Mouse (Mus musculus) forebrain, embryonic 10.5 days (tissue): ENCODE data around the gene Rcn3. TPM values are rescaled to one million over a fixed set of nuclear protein-coding genes. Genes with fewer than 3 reads are reported as not detected.

ENCODE experiments used
- DNase-seq: peaks from one replicate; pipeline ENCODE4 v3.0.0-alpha.2; 2017; ENCODE audit warnings: low spot score; ENCODE audit errors: extremely low spot score
- H3K27ac ChIP-seq: fragments of 300-500 bp; sonication (generic); 2 replicates; pipeline ENCODE4 v1.5.1; 2016; ENCODE audit warnings: mild to moderate bottlenecking
- H3K27me3 ChIP-seq: fragments of 300-500 bp; sonication (generic); 2 replicates; pipeline ENCODE4 v1.6.1; 2016; ENCODE audit warnings: mild to moderate bottlenecking; ENCODE audit not compliant: poor library complexity, severe bottlenecking
- H3K36me3 ChIP-seq: fragments of 300-500 bp; sonication (generic); replicated peaks from 2 replicates; pipeline ENCODE4 v1.6.1; 2016; ENCODE audit warnings: mild to moderate bottlenecking, moderate library complexity
- H3K4me1 ChIP-seq: fragments of 300-500 bp; sonication (generic); 2 replicates; pipeline ENCODE4 v1.6.1; 2016
- H3K4me3 ChIP-seq: fragments of 300-500 bp; sonication (generic); 2 replicates; pipeline ENCODE4 v1.5.1; 2016; ENCODE audit warnings: mild to moderate bottlenecking, moderate library complexity
- H3K9me3 ChIP-seq: fragments of 300-500 bp; sonication (generic); 2 replicates; pipeline ENCODE4 v1.6.1; 2016; ENCODE audit warnings: mild to moderate bottlenecking, moderate library complexity
- WGBS: fragments of 180-500 bp; shearing (Covaris S2); methylation state at CpG from one replicate; pipeline ENCODE4 v1.1.7; 2016; 5-methylcytosine and 5-hydroxymethylcytosine counted together
- polyA plus RNA-seq: library from polyadenylated mRNA; unstranded; fragments of >200 nt; fragmentation: Nextera tagmentation; extraction: Ambion mirVana; gene quantifications from 2 replicates; pipeline ENCODE4 v1.2.1, GENCODE M21; 2016

The Rcn3 gene
- polyA plus RNA-seq, 1 experiment from 2014 or later = 101 TPM

DNA sequence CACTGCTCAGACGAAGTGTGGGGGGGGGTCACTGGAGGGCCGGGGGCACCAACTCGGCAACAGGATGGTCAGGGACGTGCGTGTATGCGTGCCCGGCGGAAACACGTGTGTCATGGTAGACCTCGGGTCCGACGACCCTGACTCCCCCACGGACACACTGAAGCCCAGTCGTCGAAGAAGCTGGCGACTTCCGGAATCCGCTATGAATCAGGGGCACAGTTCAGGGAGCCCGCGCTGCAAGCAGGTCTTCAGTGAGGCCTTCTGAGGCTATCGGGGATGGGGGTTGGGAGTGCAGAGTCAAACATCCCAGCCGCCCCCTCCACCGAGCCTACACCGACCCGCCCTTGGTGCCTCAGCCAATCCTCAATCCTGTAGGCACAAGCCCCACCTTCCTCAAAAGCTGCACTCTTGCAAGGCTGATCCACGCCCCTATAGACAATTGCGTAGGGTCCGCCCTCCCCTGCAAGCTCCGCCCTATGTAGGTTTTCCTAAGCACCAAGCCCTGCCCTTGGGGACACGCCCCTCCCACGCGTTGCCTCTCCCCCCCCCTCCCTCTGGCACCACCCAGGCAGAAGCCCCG, 38.0 kb downstream of the Rcn3 start:
- 0% methylated on average over 33 of the region's 33 CpGs for WGBS
- Histone ChIP-seq H3K4me1 (peaks cover 52% of the 10 kb centered on the region), H3K4me3 (peak overlapping the region; percentile 97), H3K36me3 (peaks cover 22% of the 10 kb centered on the region), H3K27me3 (no peaks in the 10 kb centered on the region), H3K9me3 (no peaks in the 10 kb centered on the region), H3K27ac (peak overlapping the region; percentile 99)
- peak; percentile 97 for DNase-seq

DNA sequence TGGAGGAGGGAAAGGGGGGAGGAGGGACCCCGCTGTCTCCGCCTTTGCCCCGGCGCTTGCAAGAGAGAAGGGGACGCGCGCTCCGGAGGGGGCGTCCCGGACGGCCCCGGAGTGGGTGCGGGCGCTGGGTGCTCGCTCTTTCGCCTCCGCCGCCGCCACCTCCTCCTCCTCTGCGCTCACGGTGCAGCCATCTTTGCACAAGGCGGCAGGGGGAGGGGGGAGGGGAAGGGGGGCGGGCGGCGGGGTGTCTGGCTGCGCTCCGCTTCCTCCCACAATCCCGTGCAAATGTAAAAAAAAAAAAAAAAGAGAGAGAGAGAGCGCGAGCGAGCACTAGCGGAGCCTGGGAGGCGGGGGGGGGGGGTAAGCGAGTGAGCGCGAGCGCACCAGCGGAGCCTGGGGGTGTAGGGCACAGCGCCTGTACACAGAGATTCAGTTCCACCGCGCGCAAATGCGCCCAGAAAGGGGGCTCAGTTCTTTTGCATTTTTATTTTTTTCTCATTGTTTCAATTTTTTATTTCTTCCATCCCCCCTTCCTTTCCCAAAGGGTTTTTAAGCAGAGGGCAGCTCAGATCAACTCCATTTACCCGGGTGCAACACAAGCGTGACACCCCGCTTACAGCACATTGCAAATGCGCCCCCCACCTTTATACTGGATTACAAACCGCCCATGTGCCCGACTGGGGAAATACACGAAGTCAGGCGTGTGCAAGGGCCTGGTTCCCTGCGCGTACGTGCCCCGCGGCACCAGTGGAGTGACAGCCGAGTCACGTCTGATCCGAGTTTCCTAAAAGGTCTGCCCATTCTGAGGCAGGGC, 38.7 kb downstream of the Rcn3 start:
- peak; percentile 84 for DNase-seq
- Histone ChIP-seq H3K36me3 (peaks cover 29% of the 10 kb centered on the region), H3K9me3 (no peaks in the 10 kb centered on the region), H3K27me3 (no peaks in the 10 kb centered on the region), H3K4me1 (peaks cover 47% of the 10 kb centered on the region), H3K27ac (peak overlapping the region; percentile 99), H3K4me3 (peak overlapping the region; percentile 97)
- under 1% methylated on average over 50 of the region's 59 CpGs for WGBS

DNA sequence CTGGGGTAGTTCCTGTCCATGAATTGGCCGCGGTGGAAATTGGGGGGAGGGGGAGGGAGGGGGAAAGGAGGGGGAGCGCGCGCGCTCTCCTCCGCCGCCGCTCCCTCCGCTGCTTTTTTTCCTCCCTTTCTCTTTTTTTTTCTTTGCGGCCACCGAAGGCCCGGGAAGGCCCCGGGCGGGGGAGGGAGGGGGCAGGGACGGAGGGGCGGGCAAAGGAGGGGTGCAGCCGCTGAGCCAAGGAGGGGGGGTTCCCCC, 39.2 kb downstream of the Rcn3 start, which contains the start of gene Prr12:
TSS of gene Prr12 (minus strand) at position 20 of the 255 bp plus-strand sequence.
- no peak for DNase-seq
- WGBS = 0% methylated on average over 12 of the region's 18 CpGs
- H3K4me3 ChIP-seq = peak within 1 kb of the TSS; percentile 97

DNA sequence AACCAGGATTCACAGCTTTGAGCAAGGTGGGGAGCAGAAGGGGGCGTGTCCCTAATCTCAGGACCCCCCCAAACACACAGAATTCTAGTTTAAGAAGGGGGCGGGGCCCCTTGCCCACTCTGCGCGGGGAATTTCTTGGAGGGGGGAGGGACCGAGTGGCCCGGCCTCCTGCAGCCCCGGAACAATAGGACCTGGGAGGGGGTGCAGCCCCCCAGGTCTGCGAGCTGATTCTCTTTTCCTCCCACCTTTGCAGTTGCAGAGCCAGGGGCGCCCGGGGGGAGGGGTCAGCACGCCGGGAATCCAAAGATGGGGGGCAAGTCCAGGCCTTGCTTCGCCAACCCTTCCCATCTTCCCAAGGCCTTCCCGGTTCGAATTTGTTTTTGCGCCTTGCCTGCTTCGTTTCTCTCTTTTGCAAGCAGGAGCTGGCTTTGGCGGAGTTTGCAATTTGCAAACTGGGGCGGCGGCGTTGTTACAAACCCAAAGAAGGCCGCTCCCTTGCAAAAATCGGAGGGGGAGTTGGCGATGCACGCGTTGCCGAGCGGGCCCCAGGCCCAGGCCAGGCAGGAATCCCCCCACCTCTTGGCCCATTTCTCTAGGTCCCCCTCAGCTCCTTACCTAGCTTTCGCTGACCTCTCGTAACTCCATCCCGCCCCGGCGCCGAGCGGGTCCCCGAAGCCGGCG, 39.7 kb downstream of the Rcn3 start:
- no peak for DNase-seq
- Histone ChIP-seq H3K36me3 (peaks cover 40% of the 10 kb centered on the region), H3K4me3 (peak overlapping the region; percentile 97), H3K27ac (peak overlapping the region; percentile 99), H3K27me3 (no peaks in the 10 kb centered on the region), H3K4me1 (peaks cover 47% of the 10 kb centered on the region), H3K9me3 (no peaks in the 10 kb centered on the region)
- under 1% methylated on average over 38 of the region's 38 CpGs for WGBS

More for the DNA sequence above, 39.2 kb downstream of the Rcn3 start, which contains the start of gene Prr12:
- Histone ChIP-seq H3K27ac (peak within 1 kb of the TSS; percentile 99), H3K36me3 (peaks cover 35% of the 10 kb centered on the region), H3K27me3 (no peaks in the 10 kb centered on the region), H3K4me1 (peaks cover 47% of the 10 kb centered on the region), H3K9me3 (no peaks in the 10 kb centered on the region)

DNA sequence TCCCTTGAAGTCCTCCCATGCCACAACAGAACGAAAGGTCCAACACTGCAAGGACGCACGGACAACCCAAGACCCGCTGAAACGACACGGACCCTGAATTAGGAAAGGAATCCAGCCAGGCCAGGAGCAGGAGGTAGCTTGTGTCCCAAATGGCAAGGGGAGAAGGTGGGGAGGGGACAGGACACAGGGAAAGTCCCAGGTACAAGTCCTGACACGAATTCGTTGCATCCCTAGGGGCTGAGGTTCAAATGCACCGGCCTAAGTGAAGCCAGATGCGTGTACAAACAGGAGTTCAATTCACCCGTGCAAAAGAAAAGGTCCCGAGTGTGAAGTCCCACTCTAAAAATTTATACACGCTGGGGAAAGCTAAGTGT, 40.4 kb downstream of the Rcn3 start:
- WGBS = 2% methylated on average over 13 of the region's 13 CpGs
- peaks cover 47% of the 10 kb centered on the region for H3K4me1 ChIP-seq
- DNase-seq = no peak

DNA sequence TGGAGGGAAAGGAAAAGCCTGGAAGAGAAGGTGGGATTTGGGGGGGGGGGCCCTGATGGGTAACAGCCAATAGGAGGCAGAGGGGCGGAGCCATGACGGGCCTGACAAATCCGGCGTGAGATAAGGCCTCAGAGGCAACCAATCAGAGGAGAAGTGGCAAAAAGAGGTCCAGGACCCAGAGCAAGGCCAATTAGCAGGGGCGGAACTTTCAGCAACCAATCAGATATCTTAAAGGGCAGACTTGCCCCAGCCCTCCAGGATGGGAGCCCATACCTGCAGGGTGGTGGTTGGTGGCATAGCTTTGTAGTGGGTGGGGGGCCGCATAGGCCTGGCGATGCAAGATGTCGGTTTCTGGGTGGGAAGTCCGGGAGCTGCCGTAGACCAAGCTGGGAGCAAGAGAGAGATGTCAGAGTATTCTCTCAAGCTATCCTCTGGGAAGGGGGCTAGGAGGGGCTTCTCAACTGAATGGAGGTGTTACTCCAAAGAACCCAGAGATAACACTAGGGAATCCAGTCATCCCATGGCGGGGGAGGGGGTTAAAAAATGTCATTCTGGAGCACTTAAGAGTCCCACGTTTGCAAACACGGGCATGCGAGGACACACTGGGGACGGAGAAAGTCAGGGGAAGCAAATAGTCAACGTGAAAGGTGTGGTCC, 40.9 kb downstream of the Rcn3 start:
- Histone ChIP-seq H3K27ac (peak overlapping the region; percentile 99), H3K4me3 (peak overlapping the region; percentile 97), H3K36me3 (peaks cover 52% of the 10 kb centered on the region), H3K4me1 (peaks cover 47% of the 10 kb centered on the region), H3K27me3 (no peaks in the 10 kb centered on the region), H3K9me3 (no peaks in the 10 kb centered on the region)
- 2% methylated on average over 16 of the region's 16 CpGs for WGBS
- peak; percentile 89 for DNase-seq

More for the DNA sequence above, 40.4 kb downstream of the Rcn3 start:
- Histone ChIP-seq H3K27ac (peak overlapping the region; percentile 99), H3K36me3 (peaks cover 47% of the 10 kb centered on the region), H3K27me3 (no peaks in the 10 kb centered on the region), H3K9me3 (no peaks in the 10 kb centered on the region), H3K4me3 (peak overlapping the region; percentile 97)

DNA sequence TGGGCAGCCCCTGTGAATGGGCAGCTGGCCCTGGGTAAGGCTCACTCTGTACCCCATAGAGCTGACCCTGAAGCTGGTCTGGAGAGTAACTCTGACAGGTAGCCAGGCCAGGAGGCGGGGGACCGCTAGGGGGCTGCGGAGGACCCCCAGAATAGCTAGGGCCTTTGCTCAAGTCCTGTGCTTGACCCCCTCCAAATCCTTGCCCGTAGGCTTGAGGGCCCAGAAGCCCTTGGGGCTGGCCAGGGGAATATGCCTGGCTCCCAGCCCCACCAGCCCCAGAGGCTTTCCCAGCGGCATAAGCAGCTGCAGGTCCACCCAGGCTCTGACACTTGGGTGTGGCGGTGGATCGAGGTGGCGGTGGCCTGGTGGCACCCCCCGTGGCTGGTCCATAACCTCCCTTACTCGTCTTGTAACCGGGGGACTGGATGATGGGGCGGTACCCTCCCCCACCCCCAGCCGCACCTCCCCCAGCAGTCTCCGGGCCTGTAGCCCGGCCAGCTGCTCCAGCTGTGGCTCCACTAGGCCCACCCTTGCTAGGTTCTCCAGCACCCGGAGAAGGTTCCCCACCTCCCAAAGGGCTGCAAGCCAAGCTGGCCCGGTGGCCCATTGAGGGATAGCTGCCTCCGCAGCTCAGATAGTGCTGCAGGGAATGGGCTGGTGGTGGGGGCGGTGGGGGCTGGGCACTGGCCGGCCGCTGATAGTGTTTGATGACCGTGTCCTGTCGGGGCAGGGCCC, 42.9 kb downstream of the Rcn3 start:
- Histone ChIP-seq H3K27me3 (no peaks in the 10 kb centered on the region), H3K36me3 (peaks cover 72% of the 10 kb centered on the region), H3K9me3 (no peaks in the 10 kb centered on the region), H3K4me3 (peak overlapping the region; percentile 97; the same call in 1 of the 2 replicates), H3K4me1 (peaks cover 39% of the 10 kb centered on the region), H3K27ac (no peak overlapping the region)
- 94% methylated on average over 23 of the region's 23 CpGs for WGBS
- no peak for DNase-seq

DNA sequence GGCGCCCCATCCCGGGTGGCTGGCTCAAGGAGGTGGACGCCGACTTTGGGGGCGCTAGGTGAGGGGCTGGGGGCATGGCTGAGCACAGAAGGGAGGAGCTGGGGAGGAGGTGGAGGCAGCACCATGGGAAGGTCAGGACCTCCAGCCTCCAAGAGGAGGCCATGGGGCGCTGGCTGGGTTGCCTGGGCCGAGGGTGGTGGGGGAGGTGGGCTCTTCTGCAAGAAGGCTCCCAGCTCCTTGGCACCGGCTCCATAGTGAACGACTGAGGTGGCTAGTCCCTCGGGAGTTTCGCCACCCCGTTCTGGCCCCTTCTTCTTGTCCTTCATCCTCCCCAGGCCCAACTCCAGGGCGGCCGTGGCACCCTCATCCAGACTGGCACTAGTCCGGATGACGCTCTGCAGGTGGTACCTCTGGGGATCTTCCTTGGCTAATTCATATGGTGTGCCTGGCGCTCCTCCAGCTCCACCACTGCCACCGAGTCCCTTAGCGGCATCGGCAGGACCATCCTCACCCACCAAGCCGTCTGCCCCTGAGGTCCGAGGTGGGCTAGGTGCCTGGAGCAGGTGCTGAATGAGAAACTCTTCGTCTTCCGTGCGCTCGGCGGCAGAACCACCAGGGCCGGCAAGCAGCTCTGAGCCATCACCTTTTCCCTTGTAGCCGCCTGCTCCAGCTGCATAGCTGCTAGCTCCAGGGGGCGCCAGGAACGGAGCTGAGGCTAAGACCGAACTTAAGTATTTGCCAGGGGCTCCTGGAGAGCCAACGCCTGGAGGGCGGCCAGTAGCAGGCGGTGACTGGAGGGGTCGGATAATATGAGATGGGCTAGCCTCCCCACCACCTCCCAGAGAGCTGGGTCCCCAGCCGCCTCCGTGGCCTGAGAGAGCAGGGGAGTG, 43.8 kb downstream of the Rcn3 start:
- Histone ChIP-seq H3K27ac (peak overlapping the region; percentile 2; the same call in 1 of the 2 replicates), H3K4me1 (peaks cover 32% of the 10 kb centered on the region), H3K27me3 (no peaks in the 10 kb centered on the region), H3K4me3 (no peak overlapping the region; the same call in 1 of the 2 replicates), H3K36me3 (peaks cover 80% of the 10 kb centered on the region), H3K9me3 (no peaks in the 10 kb centered on the region)
- no peak for DNase-seq
- WGBS = 93% methylated on average over 38 of the region's 38 CpGs

DNA sequence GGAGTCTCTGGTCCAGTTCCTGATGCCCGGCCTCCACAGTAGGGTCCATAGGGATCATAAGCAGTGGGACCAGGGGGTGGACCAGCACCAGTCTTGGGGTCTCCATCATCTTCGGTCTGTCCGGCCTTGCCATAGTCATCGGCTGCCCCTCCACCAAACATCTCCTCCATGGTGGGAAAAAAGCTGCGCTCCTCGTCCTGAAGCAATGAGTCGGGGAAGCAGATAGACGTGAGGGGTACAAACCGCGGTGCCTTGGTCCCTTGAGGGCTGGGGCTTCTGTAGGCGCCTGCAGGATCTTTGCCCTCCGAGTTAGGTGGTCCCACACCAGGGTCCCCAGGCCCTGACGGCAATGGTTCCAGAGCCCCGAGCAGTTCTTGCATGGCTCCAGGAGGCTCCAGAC, 44.5 kb downstream of the Rcn3 start:
- H3K4me3 ChIP-seq = peak overlapping the region; percentile 9; the same call in 1 of the 2 replicates
- H3K27ac ChIP-seq = peak overlapping the region; percentile 2; the same call in 1 of the 2 replicates
- no peak for DNase-seq
- WGBS = 94% methylated on average over 14 of the region's 14 CpGs
- peaks cover 88% of the 10 kb centered on the region for H3K36me3 ChIP-seq
- peaks cover 32% of the 10 kb centered on the region for H3K4me1 ChIP-seq
- no peaks in the 10 kb centered on the region for H3K9me3 ChIP-seq
- H3K27me3 ChIP-seq = no peaks in the 10 kb centered on the region

DNA sequence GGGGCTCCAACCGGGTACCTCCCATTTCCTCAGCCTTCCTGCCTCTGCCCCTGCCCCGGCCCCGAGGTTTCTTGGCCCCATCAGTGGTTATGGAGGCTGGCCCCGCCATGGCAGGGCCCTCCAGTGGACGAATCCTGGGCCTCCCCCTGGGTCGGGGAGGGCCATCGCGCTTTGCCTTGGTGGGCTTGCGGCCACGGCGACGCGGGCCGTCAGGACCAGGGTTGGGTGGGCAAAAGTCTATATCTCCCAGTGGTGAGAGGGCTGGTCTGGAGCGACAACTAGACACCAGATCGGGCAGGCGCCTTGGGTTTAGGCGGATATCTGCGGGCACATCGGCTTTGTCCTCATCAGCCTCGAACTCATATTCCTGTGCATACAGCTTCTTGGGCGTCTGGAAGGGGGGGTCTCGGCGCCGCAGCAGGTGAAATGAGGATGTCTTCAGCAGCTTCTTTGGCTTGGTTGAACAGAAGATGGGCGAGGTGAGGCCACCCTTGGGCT, 45.1 kb downstream of the Rcn3 start:
- Histone ChIP-seq H3K27ac (no peak overlapping the region), H3K4me1 (peaks cover 28% of the 10 kb centered on the region), H3K4me3 (peak overlapping the region; percentile 9; the same call in 1 of the 2 replicates), H3K9me3 (no peaks in the 10 kb centered on the region), H3K27me3 (no peaks in the 10 kb centered on the region), H3K36me3 (peaks cover 94% of the 10 kb centered on the region)
- WGBS = 95% methylated on average over 26 of the region's 26 CpGs
- DNase-seq = no peak

DNA sequence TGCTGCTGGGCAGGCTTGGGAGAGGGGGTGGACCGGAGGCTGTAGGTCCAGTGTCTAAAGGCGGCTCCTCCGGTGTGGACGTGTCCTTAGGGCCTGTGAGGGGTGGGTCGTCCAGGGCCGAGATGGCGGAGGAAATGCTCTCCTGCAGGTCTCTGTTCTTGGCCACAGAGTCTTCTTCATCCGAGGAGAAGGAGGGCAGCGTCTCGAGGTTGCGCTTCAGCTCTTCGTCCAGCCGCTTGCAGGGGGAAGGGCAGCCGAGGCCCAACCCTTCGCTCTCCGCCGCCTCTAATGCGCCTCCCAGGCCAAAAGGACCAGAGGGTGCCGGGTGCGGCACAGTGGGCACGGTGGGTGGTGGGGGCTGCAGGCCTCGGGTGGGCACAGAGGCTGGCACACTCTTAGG, 46.3 kb downstream of the Rcn3 start:
- Histone ChIP-seq H3K9me3 (no peaks in the 10 kb centered on the region), H3K27me3 (no peaks in the 10 kb centered on the region), H3K4me3 (peak overlapping the region; percentile 13), H3K36me3 (peaks cover 100% of the 10 kb centered on the region), H3K27ac (no peak overlapping the region), H3K4me1 (peaks cover 16% of the 10 kb centered on the region)
- DNase-seq = no peak
- WGBS = 96% methylated on average over 22 of the region's 22 CpGs
